Mouse (Mus musculus) neural tube, embryonic 14.5 days (tissue): ENCODE measurements at regions not wholly inside any gene's neighbourhood (a gene's known extent, or its start where the extent isn't known, plus 50 kb on each side); places are given as distances from the start of the nearest gene placed in this dataset.

Experiments
- ATAC-seq: fragments of 200-750 bp; cut with Nextera tagmentation; 2 replicates; pipeline ENCODE4 v1.8.0; 2017; ENCODE audit warnings: low read depth, mild to moderate bottlenecking, moderate TSS enrichment, moderate library complexity
- H3K27ac ChIP-seq: fragments of 300-500 bp; sonication (generic); 2 replicates; pipeline ENCODE4 v1.5.1; 2014; ENCODE audit warnings: low read depth, mild to moderate bottlenecking, control low read depth, low read length, moderate library complexity, mixed read lengths
- H3K27me3 ChIP-seq: fragments of 300-500 bp; sonication (generic); 2 replicates; pipeline ENCODE4 v1.6.1; 2014; ENCODE audit warnings: low read length; ENCODE audit not compliant: control insufficient read depth, insufficient read depth
- H3K36me3 ChIP-seq: fragments of 300-500 bp; sonication (generic); 2 replicates; pipeline ENCODE4 v1.6.1; 2014; ENCODE audit warnings: low read length, mixed read lengths; ENCODE audit not compliant: control insufficient read depth, insufficient read depth
- H3K4me1 ChIP-seq: fragments of 300-500 bp; sonication (generic); 2 replicates; pipeline ENCODE4 v1.6.1; 2014; ENCODE audit warnings: low read length; ENCODE audit not compliant: control insufficient read depth, insufficient read depth
- H3K4me2 ChIP-seq: fragments of 300-500 bp; sonication (generic); 2 replicates; pipeline ENCODE4 v1.6.1; 2014; ENCODE audit warnings: mild to moderate bottlenecking, low read depth, low read length, control low read depth
- H3K4me3 ChIP-seq: fragments of 300-500 bp; sonication (generic); 2 replicates; pipeline ENCODE4 v1.5.1; 2014; ENCODE audit warnings: low read depth, low read length, control low read depth, mixed read lengths
- H3K9ac ChIP-seq: fragments of 300-500 bp; sonication (generic); replicated peaks from 2 replicates; pipeline ENCODE4 v1.6.1; 2014; ENCODE audit warnings: low read depth, mild to moderate bottlenecking, control low read depth, low read length, mixed read lengths
- H3K9me3 ChIP-seq: fragments of 300-500 bp; sonication (generic); 2 replicates; pipeline ENCODE4 v1.6.1; 2016; ENCODE audit warnings: low read length; ENCODE audit not compliant: control insufficient read depth
- WGBS: fragments of 180-500 bp; shearing (Covaris S2); extraction: QIAGEN DNeasy Blood & Tissue Kit; methylation state at CpG from one replicate; pipeline ENCODE4 v1.1.7; 2014; 5-methylcytosine and 5-hydroxymethylcytosine counted together

DNA sequence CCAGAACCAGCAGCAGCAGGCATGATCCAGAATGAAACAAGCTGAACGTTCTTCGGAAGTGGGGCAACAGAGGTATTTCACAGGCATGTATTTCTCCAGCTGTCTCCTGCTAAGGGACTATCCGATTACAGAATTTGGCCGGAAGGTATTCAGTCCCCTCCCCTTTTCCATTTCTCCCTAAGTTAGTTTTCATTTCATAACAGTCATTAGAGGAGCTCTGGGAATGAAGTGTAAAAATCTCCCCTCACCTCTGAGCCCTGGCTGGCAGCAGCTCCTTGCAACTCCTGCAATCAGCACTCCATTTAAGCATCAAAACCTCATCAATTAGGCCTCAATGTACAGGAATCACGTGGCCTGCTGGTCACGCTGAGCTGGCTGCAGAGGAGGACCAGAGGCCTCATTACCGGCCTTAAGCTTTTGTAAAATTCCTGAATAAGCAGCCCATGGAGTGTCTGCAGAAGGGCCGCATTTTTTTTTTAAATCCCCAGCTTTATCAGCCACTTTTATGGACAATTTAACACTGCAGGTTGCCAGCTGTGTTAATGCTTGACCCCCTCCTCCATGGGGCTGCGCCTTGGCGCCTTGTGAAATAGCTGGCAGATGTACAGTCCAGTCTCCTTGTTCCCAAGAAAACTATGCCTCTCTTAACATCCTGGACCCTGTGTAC is 456.1 kb upstream of the Kirrel3 start:
- 47% methylated on average over 10 of the region's 10 CpGs for whole genome bisulfite sequencing
- no peak overlapping the region for H3K4me2 ChIP-seq
- no peak overlapping the region for H3K27ac ChIP-seq
- no peaks in the 10 kb centered on the region for H3K9me3 ChIP-seq
- ATAC-seq, result peak; percentile 51; the same call in 1 of the 2 replicates
- 0 out of 2 replicates have a peak, but pooled peaks cover 3% of the 10 kb centered on the region for H3K4me1 ChIP-seq
- H3K9ac ChIP-seq, result no peak overlapping the region
- no peak overlapping the region for H3K4me3 ChIP-seq
- H3K36me3 ChIP-seq, result no peaks in the 10 kb centered on the region
- H3K27me3 ChIP-seq, result no peaks in the 10 kb centered on the region

- no peaks in the 10 kb centered on the region for H3K36me3 ChIP-seq
- no peak overlapping the region for H3K9ac ChIP-seq
- WGBS, result 65% methylated on average over 2 of the region's 2 CpGs
- ATAC-seq, result no peak
- no peaks in the 10 kb centered on the region for H3K27me3 ChIP-seq
- H3K4me3 ChIP-seq, result no peak overlapping the region
- no peaks in the 10 kb centered on the region for H3K9me3 ChIP-seq
- no peaks in the 10 kb centered on the region for H3K4me1 ChIP-seq
- H3K27ac ChIP-seq, result no peak overlapping the region
- H3K4me2 ChIP-seq, result no peak overlapping the region
These were observed 431.3 kb upstream of the Kirrel3 start for GRCm38 (mm10) chr9:34054435-34054834.
